Mouse (Mus musculus): Measurements from ENCODE around the gene Adamts13.

Gene Adamts13

GRCm38 (mm10) chr2:27037008-27037407, 63.8 kb downstream of the Adamts13 start:
- no peak for DNase-seq (ENCODE audit: low spot score)

DNA sequence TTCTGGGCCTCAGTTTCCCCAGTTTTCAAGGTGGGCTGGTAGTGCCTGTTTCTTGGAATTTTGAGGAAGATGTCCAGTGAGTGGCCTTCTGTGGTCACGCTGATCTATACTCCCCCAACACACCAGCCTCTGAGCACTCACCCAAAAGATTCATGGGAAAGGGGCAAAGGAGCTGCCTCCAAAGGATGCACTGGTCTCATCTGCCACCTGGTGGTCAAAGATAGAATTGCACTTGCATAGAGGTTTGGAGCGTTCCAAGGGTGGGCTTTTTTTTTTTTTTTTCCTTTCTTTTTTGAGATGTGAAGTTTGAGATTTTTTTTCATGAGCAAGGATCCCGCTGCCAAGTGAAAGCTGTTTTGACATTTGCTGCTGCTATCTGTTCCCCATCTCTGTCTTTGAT, 65.4 kb downstream of the Adamts13 start:
- DNase-seq (ENCODE audit: low spot score), result no peak

DNA sequence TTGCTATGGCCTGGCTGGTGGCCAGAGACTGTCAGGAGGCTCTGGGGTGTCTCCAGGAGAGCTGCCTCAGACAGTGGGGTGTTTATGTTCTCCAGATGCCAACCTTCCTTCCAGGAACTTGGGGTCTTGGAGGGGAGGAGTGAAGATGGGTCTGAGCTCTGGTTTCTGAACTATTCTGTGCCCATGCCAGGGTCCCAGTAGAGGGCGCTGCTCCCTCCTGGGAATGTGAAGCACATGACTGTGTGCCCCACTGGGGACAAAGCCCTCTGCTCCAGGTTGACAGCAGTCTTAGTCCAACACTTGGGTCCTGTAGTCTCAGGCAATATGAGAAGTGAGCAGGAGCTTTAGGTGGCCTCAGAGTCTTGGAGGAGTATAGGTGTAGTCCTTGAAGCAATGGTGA, 66.1 kb downstream of the Adamts13 start:
- no peak for DNase-seq (ENCODE audit: low spot score)

DNA sequence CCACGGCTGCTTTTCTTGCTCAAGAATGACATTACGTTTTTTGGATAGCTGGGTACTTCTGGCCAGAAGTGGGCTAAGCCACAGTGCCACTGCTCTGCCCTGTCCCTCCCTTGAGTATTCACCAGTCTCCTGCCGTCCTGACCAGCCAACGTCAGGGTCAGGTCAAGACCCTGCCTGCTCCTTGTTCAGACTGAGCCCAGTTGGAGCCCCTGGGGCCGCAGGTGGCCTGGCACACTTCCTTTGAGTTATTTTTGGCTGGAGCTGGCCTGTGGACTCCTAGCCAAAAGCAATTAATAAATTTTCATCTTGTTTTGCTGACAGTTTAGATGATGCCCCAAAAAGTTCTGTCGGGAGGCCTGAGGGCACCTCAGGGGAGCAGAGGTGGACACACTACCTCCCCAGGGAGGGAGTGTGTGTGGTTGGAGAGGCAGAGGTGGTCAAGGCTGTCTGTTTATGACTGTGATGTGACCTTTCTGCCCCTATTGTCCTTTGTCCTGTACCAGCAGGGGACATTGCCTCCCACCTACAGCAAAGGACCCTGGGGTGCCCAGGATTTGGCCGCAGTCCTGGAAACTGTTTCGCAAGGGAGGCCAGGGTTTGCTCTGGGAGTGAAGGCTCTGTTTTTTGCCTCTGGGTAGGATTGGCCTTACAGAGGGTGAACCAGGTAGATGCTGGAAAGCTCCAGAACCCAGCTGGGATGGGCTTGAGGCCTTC, 69.1 kb downstream of the Adamts13 start:
- DNase-seq (ENCODE audit: low spot score), result no peak

DNA sequence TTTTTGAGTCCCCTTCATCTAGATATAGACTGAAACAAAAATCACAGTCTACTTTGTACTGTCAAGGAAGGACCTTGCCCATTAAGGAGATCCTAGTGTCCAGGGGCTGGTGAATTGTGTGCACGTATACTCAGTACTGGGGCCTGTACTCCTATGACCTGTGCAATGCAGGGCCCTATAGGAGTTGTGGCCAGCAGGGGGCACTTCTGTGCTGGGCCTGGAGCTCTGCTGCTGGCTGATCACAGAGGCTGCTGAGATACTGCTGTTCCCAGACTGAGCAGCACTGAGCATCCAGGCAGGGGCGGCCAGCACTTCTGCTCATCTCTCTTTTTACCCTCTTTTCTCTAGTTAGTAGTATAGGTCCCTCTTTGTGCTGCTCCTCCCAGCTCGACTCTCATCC, 70.2 kb downstream of the Adamts13 start:
- peak; percentile 87 for DNase-seq (ENCODE audit: low spot score)

GRCm38 (mm10) chr2:27044166-27044565, 71.0 kb downstream of the Adamts13 start:
- DNase-seq (ENCODE audit: low spot score), result no peak

DNA sequence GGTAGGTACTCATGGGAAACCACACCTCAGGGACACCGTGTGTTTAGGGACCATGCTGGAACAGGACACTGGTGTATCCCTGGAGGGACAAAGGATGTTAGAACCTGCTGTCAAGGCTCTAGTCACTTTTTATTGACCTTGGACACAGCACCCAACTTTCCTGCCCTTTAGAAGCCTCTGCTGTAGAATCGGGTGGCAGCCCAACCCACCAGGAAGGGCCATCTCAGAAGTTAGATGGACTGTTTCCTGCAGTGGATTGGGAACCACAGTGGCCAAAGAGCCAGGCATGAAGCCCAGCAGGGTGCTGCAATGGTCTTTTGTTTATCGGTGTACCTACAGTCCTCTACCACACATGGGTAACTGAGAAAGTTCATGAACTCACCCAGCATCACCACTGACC, 71.4 kb downstream of the Adamts13 start:
- DNase-seq (ENCODE audit: low spot score), result no peak

GRCm38 (mm10) chr2:27045979-27046770, 73.0 kb downstream of the Adamts13 start:
- no peak for DNase-seq (ENCODE audit: low spot score)

DNA sequence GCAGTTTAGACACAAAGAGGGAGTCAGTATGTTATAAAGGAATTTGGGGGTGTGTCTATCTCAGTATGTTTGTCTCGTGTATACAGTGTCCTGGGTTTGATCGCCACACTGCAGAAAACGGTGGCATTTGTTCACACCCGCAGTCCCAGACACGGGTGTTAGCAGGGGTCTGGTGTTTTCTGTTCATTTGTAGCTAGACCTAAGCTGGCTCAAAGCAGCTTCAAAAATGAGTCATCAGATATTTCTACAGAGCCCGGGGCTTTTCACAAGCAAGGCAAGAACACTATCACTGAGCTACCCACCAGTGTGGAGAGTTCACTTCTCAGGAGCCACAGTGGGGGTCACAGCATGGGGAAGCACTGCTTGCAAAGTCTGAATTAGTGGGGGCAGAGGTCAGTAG, 76.2 kb downstream of the Adamts13 start:
- DNase-seq (ENCODE audit: low spot score), result no peak

GRCm38 (mm10) chr2:27058251-27058650, 85.0 kb downstream of the Adamts13 start:
- no peak for DNase-seq (ENCODE audit: low spot score)

DNA sequence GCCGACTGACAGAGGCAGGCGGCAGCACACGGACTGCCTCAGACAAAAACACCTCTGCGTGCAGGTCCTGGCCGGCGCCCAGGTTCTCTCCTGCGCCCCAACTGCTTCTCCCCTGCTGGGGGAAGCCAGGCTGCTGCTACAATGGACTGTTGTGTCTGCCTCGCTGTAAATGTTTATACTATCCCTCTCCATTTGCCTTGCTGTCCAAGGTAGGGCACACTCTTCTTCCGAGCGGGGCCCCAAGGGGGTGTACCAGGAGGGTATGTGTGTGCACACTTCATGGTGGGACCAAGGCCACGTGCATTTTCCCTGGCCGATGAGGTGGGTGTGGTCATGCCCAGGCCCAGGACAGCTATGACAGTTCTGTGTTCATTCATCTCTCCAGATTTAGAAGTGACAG, 85.5 kb downstream of the Adamts13 start:
- DNase-seq (ENCODE audit: low spot score), result no peak

DNA sequence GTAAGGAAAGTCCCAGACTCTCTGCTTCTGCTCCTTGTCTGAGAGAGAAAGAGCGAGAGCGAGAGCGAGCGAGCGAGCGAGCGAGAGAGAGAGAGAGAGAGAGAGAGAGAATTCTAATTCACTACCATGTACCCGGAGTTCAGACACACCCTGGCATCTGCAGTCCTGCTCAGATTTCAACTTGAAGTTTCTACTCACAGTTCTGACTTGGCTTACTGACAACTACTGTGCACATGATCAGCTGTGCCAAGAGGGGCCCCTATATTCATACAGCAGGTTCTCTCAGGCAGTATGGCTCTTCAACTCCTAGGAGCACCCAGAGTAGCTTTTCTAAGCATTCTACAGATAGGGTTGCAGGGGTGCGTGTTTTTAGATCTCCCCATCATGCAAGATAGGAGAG, 86.0 kb downstream of the Adamts13 start:
- DNase-seq (ENCODE audit: low spot score), result no peak

Data from left cerebral cortex, adult 11 months (tissue).